Mouse (Mus musculus) splenic B cell, adult 2 months (primary cell): Measurements from ENCODE around the gene Tgfa.
A peak's percentile ranks its signal among the peaks of the same experiment; 100 is the strongest.

ENCODE experiments used
- DNase-seq: peaks from one replicate; pipeline ENCODE4 v3.0.0-alpha.2; 2011; ENCODE audit warnings: low read depth, low spot score
- H3K27me3 ChIP-seq: 2 replicates; pipeline ENCODE4 v1.6.1; 2012; ENCODE audit warnings: mild to moderate bottlenecking, low read length, moderate library complexity, mixed read lengths; ENCODE audit not compliant: control insufficient read depth, poor library complexity, insufficient read depth, severe bottlenecking
- H3K36me3 ChIP-seq: 2 replicates; pipeline ENCODE4 v1.6.1; 2012; ENCODE audit warnings: mild to moderate bottlenecking, low read length, moderate library complexity, mixed read lengths; ENCODE audit not compliant: control insufficient read depth, poor library complexity, insufficient read depth, severe bottlenecking

Tgfa gene

DNA sequence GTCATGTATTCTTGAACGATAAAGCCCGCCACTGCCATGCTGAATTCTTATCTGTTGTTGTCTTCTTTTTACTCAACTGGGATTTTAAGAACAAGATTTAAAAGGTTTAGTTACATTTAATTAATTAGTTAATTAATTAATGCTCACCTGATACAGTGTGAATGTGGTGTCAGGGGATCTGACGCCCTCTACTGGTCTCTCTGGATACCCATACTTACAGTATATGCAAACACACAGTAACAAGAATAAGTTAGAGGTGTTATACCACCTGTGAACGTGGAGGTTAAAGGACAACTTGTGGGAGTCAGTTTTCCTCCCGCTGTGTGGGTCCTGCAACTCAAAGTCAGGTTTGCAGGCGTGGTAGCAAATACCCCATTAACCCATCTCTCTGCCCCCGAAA, 8.1 kb downstream of the Tgfa start:
- DNase-seq: no peak
- Histone ChIP-seq H3K27me3 (no peaks in the 10 kb centered on the region), H3K36me3 (no peaks in the 10 kb centered on the region)

DNA sequence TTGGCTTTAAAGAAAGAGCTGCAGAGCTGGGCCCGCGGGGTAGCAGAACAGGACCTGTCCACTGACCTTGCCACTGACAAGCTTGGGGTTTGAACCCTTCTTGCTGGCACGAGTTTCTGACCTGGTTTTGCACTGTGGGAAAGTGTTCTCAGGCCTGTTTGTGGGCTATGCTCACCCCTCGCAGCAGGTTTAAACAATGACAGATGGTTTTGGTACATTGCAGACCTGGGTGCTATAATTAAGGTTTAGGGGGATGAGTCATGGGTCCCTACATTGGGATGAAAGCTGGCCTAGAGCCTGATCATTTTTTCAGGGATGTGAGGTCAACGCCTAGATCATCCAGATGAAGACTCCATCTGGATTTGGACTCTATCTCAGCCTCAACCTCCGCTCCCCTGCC, 11.0 kb downstream of the Tgfa start:
- DNase-seq: no peak
- H3K27me3 ChIP-seq: no peaks in the 10 kb centered on the region
- H3K36me3 ChIP-seq: no peaks in the 10 kb centered on the region

DNA sequence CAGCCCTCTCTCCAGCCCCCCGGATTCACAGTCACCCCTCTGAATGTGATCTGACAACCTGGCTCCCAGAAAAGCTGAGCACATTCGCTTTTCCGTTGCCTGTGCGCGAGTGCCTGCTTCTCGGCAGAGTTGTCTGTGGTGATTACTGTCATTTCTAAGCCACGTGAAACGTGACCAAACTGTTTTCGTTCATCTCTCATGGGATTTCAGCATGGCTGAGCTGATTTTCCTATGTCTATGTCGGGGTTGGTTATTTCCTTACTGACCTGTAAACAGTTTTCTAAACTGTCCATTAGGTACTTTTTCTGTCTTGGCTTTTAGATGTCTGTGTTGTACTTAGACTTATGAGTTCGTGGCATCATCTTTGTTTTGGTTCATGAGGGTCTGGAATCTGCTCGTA, 12.0 kb downstream of the Tgfa start:
- no peaks in the 10 kb centered on the region for H3K36me3 ChIP-seq
- DNase-seq: peak; percentile 38
- no peaks in the 10 kb centered on the region for H3K27me3 ChIP-seq

DNA sequence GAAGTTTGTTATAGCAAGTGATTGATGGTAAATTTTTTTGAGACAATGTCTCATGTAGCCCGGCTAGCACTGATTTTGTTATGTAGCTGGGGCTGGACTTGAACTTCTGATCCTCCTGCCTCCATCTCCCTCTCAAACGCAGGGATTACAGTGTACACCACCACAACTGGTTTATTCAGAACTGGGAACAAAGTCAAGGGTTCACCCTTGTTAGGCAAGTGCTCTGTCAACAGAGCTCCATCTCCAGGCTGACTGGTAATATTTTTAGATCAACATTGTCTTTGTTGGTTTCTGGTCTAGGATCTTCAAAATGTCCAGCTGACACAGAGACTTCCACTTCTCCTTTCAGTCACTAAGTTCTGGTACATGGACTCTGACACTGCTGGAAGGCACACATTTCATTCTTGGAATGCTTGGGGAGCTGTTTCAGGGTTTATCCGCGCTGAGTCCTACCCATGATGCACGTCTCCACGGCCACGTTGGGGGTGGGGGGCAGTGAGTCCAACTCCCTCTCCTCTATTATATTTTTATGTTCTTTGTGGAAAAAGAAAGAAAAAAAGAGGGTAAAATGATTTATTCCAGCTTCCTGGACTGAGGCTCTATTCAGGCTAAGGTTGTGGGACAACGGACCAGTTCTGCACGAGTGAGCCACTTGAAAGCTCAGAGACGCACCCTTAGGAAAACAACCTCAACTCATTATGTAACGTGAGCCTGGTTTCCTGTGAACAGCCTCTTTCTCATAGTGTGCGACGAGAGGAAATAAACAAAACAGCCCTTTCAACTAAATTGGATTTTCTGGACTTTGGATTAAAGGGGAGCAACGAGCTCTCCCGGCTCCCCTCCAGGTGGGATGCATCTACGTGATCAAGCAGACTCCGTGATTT, 14.4 kb downstream of the Tgfa start:
- H3K36me3 ChIP-seq: no peaks in the 10 kb centered on the region

DNA sequence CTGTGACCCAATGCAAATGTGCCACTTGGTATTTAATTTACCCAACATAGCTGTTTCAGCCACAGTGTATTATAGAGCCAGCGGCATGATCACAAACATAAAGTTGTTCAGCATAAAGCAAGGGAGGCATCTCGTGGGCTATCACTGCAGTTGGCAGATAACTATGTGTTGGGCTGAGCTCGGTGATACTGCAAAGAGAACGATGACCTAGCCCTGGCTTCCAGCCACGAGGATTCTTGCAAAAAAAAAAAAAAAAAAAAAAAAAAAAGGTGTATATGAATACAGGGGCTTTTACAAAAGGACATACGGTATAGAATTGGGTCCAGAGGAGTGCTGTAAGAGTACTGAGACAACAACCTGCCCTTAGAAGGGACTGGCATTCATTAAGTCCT, 15.0 kb downstream of the Tgfa start:
- no peak for DNase-seq
- H3K36me3 ChIP-seq: no peaks in the 10 kb centered on the region

More for the DNA sequence above, 14.4 kb downstream of the Tgfa start:
- DNase-seq: no peak
- no peaks in the 10 kb centered on the region for H3K27me3 ChIP-seq

DNA sequence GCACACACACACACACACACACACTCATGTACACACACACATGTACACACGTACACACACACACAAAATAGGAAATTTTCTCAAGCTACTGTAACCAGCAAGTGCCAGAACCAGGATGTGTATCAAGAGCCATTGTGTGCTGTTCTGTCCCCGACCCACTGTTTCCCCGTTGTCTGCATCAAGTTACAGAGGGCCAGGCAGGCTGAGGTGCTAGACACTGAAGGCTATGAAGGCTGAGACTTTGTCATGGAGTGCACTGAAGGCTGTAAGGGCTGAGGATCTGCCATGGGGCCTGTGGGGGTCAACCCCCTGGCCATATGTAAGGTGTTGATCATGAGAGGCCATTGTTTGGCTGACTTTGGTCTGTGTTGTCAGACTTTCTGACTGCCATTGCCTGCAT, 15.6 kb downstream of the Tgfa start:
- H3K36me3 ChIP-seq: no peaks in the 10 kb centered on the region
- H3K27me3 ChIP-seq: no peaks in the 10 kb centered on the region
- DNase-seq: no peak

More for the DNA sequence above, 15.0 kb downstream of the Tgfa start:
- no peaks in the 10 kb centered on the region for H3K27me3 ChIP-seq

DNA sequence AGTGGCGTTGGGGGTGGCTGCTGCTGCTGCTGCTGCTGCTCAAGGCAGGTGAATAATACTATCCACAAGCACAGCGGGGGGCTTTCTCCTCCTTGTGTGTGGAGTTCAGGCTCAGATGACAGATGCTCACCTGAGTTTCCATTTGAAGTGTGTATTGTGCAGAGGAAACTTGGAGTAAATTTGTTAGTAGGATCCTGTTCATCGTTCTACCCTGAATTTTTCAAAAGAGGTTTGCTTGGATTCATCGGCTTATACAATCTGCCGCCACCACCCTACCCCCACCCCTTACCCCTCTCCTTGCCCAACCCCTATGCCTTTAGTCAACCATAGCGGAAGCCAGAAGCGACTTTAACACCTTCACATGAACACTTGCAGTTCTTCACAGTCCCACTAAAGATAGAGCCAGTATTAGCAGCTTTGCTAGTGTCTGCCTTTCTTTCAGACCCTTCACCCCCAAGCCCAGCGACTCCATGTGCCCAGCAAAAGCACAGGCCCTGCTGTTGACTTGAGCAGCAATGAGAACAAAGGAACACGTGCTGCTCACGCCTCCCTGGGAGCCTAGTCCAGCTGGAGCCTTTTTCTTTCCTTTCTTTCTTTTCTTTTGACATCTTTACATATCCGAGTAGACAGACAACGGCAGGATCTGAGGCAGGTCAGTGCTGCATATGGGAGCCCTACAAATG, 16.2 kb downstream of the Tgfa start:
- H3K36me3 ChIP-seq: no peaks in the 10 kb centered on the region
- no peaks in the 10 kb centered on the region for H3K27me3 ChIP-seq
- no peak for DNase-seq

DNA sequence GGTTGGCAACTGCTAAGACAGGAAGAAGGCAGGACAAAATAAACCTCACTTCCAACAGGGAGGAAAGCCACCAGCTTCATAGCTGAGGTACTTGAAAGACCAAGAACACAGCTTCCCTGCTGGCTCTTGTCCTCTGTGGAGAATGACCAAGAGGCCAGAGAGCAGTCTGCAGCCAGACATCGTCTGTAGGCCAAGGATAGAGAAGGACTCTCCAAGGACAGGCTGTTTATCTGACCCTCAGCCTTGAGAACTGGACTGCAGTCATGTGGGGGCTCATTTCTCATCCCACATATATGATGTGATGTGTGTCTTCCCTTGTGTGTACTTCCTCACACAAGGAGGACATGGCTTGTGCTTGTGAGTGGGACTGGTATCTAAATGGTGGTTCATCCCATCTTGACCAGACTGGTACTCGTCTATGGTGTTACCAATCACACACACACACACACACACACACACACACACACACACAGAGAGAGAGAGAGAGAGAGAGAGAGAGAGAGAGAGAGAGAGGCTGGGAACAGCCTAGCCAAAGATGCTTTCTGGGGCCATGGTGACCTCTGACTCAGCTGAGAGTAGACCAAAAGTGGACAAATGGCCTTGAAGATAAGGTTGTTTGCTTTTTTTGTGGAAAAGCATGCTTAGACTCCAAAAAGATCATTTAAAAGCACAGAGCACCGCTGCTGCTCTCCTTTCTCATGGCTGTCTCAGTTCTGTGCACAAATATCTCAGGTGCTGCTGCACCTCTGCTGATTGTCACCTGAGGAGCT, 18.0 kb downstream of the Tgfa start:
- H3K36me3 ChIP-seq: no peaks in the 10 kb centered on the region
- DNase-seq: no peak
- no peaks in the 10 kb centered on the region for H3K27me3 ChIP-seq

DNA sequence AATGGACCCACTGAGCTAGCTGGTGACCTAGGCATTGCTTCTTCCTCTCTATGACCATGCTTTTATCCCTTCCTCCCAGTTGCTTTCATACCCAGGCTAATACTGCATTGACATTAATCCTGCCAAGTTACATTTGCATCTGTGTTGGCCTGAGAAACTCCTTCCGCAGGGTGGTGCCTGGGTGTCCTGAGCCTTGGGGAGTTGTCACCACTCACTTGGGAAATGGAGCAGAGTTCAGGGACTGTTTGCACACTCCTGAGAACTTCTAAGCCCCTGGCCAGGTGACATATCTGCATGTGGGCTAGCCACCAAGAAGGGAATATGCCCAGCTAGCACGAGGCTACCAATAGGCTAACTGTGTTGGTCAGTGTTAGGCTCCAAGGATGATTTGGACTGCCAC, 23.0 kb downstream of the Tgfa start:
- DNase-seq: no peak
- Histone ChIP-seq H3K36me3 (no peaks in the 10 kb centered on the region), H3K27me3 (no peaks in the 10 kb centered on the region)

DNA sequence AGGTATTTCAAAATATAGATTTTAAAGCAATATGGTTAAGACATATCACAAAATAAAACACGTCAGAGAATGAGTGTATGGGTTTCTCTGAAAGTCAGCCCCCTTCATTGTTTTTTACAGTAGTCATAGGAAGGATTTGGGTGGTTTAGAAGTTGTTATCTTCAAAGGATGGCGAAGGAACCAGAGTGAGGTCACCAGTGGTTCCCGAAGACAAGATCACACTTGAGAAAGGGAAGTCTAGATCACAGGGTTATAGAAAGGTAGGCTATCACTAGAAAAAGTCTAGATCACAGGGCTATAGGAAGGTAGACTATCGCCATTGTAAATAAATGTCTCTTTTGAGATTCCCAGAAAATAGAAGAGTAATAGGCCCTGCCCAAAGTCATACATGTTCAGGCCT, 23.7 kb downstream of the Tgfa start:
- DNase-seq: no peak
- no peaks in the 10 kb centered on the region for H3K36me3 ChIP-seq

DNA sequence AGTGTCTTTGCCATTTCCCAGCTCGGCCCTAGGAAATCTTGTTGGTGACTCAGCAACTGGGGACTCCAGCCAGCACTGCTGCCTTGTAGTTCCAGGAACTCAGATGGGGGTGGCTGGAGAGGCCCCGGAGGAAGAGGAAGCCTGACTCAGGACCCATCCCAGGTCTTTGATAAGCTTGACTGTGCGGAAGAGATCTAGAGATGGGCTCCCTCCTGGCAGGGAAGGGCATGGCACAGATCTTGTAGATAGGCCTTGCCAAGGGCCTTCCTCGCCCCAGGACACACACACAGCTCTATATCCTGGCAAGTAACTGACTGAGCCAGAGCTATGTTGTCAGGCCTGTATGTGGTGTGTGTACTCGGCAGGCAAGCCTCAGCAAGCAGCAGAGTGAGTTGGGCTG, 24.5 kb downstream of the Tgfa start:
- no peaks in the 10 kb centered on the region for H3K36me3 ChIP-seq
- H3K27me3 ChIP-seq: no peaks in the 10 kb centered on the region
- no peak for DNase-seq

More for the DNA sequence above, 23.7 kb downstream of the Tgfa start:
- no peaks in the 10 kb centered on the region for H3K27me3 ChIP-seq

DNA sequence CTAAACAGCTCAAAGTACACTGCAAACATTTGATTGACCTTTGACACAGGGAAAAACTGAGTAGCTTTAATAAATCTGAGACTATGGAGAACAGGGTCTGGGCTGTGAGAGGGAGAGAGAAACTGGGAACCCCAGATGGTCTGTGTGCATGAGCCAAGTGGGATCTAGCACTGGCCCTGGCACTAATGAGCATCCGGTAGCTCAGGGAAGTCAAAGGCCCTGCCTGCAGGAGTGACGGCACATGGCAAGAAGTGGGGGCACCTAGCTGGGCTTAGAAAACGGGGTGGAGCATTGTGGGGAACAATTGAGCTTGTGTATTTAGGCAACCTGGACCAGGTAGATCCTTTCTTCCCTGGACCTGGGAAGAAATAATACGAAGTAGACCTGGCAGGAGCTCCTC, 25.1 kb downstream of the Tgfa start:
- no peaks in the 10 kb centered on the region for H3K27me3 ChIP-seq
- no peaks in the 10 kb centered on the region for H3K36me3 ChIP-seq
- no peak for DNase-seq

DNA sequence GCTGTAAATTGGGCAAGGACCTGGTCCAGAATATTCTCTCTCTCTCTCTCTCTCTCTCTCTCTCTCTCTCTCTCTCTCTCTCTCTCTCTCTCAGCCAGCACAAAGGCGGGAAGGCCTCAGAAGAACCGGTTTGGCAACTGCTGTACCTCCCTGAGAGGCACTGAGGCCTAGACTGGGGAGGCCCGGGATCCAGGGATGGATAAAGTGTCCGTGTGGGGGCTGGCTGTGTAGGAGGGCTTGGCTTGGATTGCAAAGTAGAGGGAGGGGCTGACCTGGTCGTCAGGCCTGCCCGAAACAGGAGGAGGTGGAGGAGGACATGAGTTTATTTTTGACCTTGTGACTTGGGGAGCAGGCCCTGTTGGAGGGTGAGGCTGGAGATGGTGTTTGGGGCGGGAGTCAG, 27.4 kb downstream of the Tgfa start:
- no peak for DNase-seq
- H3K27me3 ChIP-seq: no peaks in the 10 kb centered on the region

DNA sequence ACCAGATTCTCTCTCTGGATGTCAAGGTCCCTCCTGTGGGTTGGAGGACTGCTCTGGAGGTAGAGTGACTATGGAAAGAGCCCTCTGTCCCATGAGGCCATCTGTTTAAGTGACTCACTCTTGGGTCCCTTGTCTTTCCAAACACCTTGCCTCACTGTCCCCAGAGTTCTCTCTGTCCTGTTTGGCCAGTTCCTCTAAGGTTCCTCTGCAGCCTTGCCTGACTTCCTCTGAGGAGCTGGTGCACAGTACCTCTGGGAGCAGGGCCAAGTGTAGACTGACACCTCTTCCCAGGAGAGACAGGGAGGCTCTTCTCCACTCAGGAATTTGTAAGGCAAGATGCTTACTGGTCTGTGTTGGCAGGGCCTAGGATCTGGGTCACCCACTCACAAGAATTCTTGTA, 30.6 kb downstream of the Tgfa start:
- no peaks in the 10 kb centered on the region for H3K36me3 ChIP-seq
- H3K27me3 ChIP-seq: no peaks in the 10 kb centered on the region
- DNase-seq: no peak

More for the DNA sequence above, 27.4 kb downstream of the Tgfa start:
- H3K36me3 ChIP-seq: no peaks in the 10 kb centered on the region

DNA sequence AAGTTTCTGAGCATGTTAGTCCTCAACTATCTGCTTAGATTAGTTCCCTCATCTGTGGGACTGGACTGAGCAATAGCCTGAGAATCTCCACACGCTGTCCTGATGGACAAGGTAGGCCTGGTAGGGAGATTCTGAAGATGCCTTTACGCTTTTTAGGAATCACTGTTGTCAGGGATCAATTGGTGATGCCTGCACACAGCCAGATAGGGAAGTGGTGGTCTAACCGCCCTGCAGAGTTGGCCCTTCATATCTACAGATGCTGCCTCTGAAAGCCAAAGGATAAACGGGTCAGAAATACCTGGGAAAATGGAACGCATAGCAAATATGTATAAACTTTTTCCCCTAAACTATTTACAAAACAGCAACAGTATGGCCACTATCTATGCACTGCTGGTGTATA, 37.3 kb downstream of the Tgfa start:
- Histone ChIP-seq H3K27me3 (no peaks in the 10 kb centered on the region), H3K36me3 (no peaks in the 10 kb centered on the region)
- no peak for DNase-seq
